Mouse (Mus musculus) lung, postnatal 0 days (tissue): ENCODE data around the gene Vwa3b.

Experiments used
- CTCF ChIP-seq: IDR thresholded peaks from 2 replicates; pipeline ENCODE4 v1.5.1; 2016; ENCODE audit warnings: antibody characterized with exemption, mild to moderate bottlenecking
- EP300 ChIP-seq: IDR thresholded peaks from 2 replicates; pipeline ENCODE4 v1.6.1; 2016; ENCODE audit warnings: antibody characterized with exemption, mild to moderate bottlenecking, control low read depth

DNA sequence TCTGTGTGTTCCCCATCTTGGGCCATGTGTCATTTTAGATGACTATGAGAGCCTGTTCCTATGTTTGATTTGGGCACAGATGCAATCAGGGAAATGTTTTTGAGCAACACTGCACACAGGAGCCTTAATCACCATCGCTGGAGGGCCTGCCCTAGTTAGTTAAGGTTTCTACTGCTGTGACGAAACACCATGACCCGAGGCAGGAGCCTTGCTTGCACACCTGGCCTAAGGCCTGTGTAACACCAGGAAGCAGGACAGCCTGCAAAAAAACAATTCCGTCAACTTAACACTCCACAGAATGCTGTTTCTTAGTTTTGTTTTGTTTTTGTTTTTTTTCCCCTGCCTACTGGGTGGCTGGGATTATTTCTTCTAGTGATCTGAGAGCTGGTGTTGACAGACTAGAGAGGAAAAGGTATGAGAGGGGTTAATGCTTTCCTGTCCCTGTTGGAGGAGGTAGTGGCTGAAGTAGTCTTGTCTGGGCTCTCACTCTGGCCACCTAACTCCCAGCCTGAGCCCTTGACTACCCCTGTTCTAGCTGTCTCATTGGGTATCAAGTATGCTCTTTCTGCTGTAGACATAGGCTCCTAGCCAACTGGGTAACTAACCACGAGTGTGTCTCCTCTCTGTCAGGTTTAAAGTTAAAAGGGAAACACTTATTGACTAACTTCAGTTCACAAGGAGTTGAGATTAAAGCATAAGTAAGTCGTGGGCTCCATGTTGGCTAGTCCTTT, 30.6 kb downstream of the Vwa3b start:
- TF ChIP-seq CTCF (no peak), EP300 (peak; percentile 53; the same call in 1 of the 2 replicates)
